Mouse (Mus musculus): Measurements from ENCODE around the gene Nudt16l1. TPM values are rescaled to one million over a fixed set of nuclear protein-coding genes. Genes with fewer than 3 reads are reported as not detected.
A peak's percentile ranks its signal among the peaks of the same experiment; 100 is the strongest.

Nudt16l1 gene
- polyA plus RNA-seq, 1 experiment from 2014 or later: 124 TPM

GRCm38 (mm10) chr16:4920556-4920955, 18.0 kb upstream of the Nudt16l1 start:
- H3K27ac ChIP-seq: no peak overlapping the region
- no peak overlapping the region for H3K4me3 ChIP-seq
- H3K9ac ChIP-seq: no peak overlapping the region
- no peaks in the 10 kb centered on the region for H3K27me3 ChIP-seq (replicated peaks)
- H3K9me3 ChIP-seq: no peaks in the 10 kb centered on the region
- peaks cover 66% of the 10 kb centered on the region for H3K36me3 ChIP-seq
- ATAC-seq (ENCODE audit: low FRiP score, low read depth): no peak
- no peaks in the 10 kb centered on the region for H3K4me1 ChIP-seq
- WGBS: 80% methylated on average over 4 of the region's 4 CpGs
- no peak overlapping the region for H3K4me2 ChIP-seq (replicated peaks)

- peaks cover 71% of the 10 kb centered on the region for H3K36me3 ChIP-seq
- H3K4me1 ChIP-seq: no peaks in the 10 kb centered on the region
- no peak for ATAC-seq (ENCODE audit: low FRiP score, low read depth)
- no peak overlapping the region for H3K4me2 ChIP-seq (replicated peaks)
- H3K27me3 ChIP-seq (replicated peaks): no peaks in the 10 kb centered on the region
- 96% methylated on average over 6 of the region's 6 CpGs for WGBS
- no peak overlapping the region for H3K4me3 ChIP-seq
- H3K27ac ChIP-seq: no peak overlapping the region
- H3K9ac ChIP-seq: no peak overlapping the region
- no peaks in the 10 kb centered on the region for H3K9me3 ChIP-seq
These were observed 16.1 kb upstream of the Nudt16l1 start for GRCm38 (mm10) chr16:4922481-4922880.

GRCm38 (mm10) chr16:4923996-4924395, 14.6 kb upstream of the Nudt16l1 start:
- no peak overlapping the region for H3K9ac ChIP-seq
- H3K36me3 ChIP-seq: peaks cover 79% of the 10 kb centered on the region
- no peak overlapping the region for H3K4me2 ChIP-seq (replicated peaks)
- no peaks in the 10 kb centered on the region for H3K9me3 ChIP-seq
- 95% methylated on average over 5 of the region's 5 CpGs for WGBS
- no peak for ATAC-seq (ENCODE audit: low FRiP score, low read depth)
- no peaks in the 10 kb centered on the region for H3K27me3 ChIP-seq (replicated peaks)
- no peak overlapping the region for H3K27ac ChIP-seq
- H3K4me1 ChIP-seq: no peaks in the 10 kb centered on the region
- H3K4me3 ChIP-seq: no peak overlapping the region

- H3K4me1 ChIP-seq: no peaks in the 10 kb centered on the region
- no peak overlapping the region for H3K27ac ChIP-seq
- no peaks in the 10 kb centered on the region for H3K9me3 ChIP-seq
- no peaks in the 10 kb centered on the region for H3K27me3 ChIP-seq (replicated peaks)
- ATAC-seq (ENCODE audit: low FRiP score, low read depth): no peak
- H3K4me3 ChIP-seq: no peak overlapping the region
- no peak overlapping the region for H3K9ac ChIP-seq
- peaks cover 82% of the 10 kb centered on the region for H3K36me3 ChIP-seq
- WGBS: 95% methylated on average over 7 of the region's 7 CpGs
- H3K4me2 ChIP-seq (replicated peaks): no peak overlapping the region
These were observed 10.6 kb upstream of the Nudt16l1 start for GRCm38 (mm10) chr16:4927967-4928366.

- H3K4me2 ChIP-seq (replicated peaks): no peak overlapping the region
- H3K9me3 ChIP-seq: no peaks in the 10 kb centered on the region
- no peaks in the 10 kb centered on the region for H3K4me1 ChIP-seq
- H3K27me3 ChIP-seq (replicated peaks): no peaks in the 10 kb centered on the region
- no peak for ATAC-seq (ENCODE audit: low FRiP score, low read depth)
- no peak overlapping the region for H3K4me3 ChIP-seq
- no peak overlapping the region for H3K27ac ChIP-seq
- peaks cover 82% of the 10 kb centered on the region for H3K36me3 ChIP-seq
- WGBS: 86% methylated on average over 2 of the region's 2 CpGs
- no peak overlapping the region for H3K9ac ChIP-seq
These were observed 10.1 kb upstream of the Nudt16l1 start for GRCm38 (mm10) chr16:4928474-4928873.

- Histone ChIP-seq H3K9ac (no peak overlapping the region), H3K36me3 (peaks cover 80% of the 10 kb centered on the region), H3K4me1 (no peaks in the 10 kb centered on the region), H3K27me3 (replicated peaks) (no peaks in the 10 kb centered on the region), H3K9me3 (no peaks in the 10 kb centered on the region), H3K4me3 (no peak overlapping the region), H3K27ac (no peak overlapping the region), H3K4me2 (replicated peaks) (no peak overlapping the region)
- no peak for ATAC-seq (ENCODE audit: low FRiP score, low read depth)
- WGBS: 91% methylated on average over 3 of the region's 3 CpGs
These were observed 6.1 kb upstream of the Nudt16l1 start for GRCm38 (mm10) chr16:4932429-4932828.

- Histone ChIP-seq H3K4me1 (peaks cover 12% of the 10 kb centered on the region), H3K4me3 (no peak overlapping the region), H3K27me3 (replicated peaks) (no peaks in the 10 kb centered on the region), H3K4me2 (replicated peaks) (no peak overlapping the region), H3K36me3 (peaks cover 74% of the 10 kb centered on the region), H3K9me3 (no peaks in the 10 kb centered on the region), H3K9ac (no peak overlapping the region), H3K27ac (no peak overlapping the region)
- no peak for ATAC-seq (ENCODE audit: low FRiP score, low read depth)
- WGBS: 98% methylated on average over 31 of the region's 31 CpGs
These were observed 3.1 kb upstream of the Nudt16l1 start for GRCm38 (mm10) chr16:4935430-4935829.

- peaks cover 74% of the 10 kb centered on the region for H3K36me3 ChIP-seq
- WGBS: 92% methylated on average over 10 of the region's 10 CpGs
These were observed 2.4 kb upstream of the Nudt16l1 start for GRCm38 (mm10) chr16:4935931-4936703.

GRCm38 (mm10) chr16:4937351-4938190, 990 bp upstream of the Nudt16l1 start:
- Histone ChIP-seq H3K4me3 (no peak overlapping the region), H3K4me2 (replicated peaks) (no peak overlapping the region; the same call in 1 of the 2 replicates), H3K9ac (no peak overlapping the region), H3K36me3 (peaks cover 74% of the 10 kb centered on the region), H3K9me3 (no peaks in the 10 kb centered on the region), H3K4me1 (peaks cover 13% of the 10 kb centered on the region), H3K27me3 (replicated peaks) (no peaks in the 10 kb centered on the region), H3K27ac (no peak overlapping the region)
- WGBS: 88% methylated on average over 8 of the region's 8 CpGs
- ATAC-seq (ENCODE audit: low FRiP score, low read depth): no peak

More at GRCm38 (mm10) chr16:4935931-4936703, 2.4 kb upstream of the Nudt16l1 start:
- H3K9ac ChIP-seq: no peak overlapping the region
- H3K27ac ChIP-seq: no peak overlapping the region
- H3K4me3 ChIP-seq: no peak overlapping the region
- H3K4me2 ChIP-seq (replicated peaks): no peak overlapping the region
- ATAC-seq (ENCODE audit: low FRiP score, low read depth): no peak
- H3K9me3 ChIP-seq: no peaks in the 10 kb centered on the region
- peaks cover 13% of the 10 kb centered on the region for H3K4me1 ChIP-seq
- no peaks in the 10 kb centered on the region for H3K27me3 ChIP-seq (replicated peaks)

- peak overlapping the region; percentile 85 for H3K9ac ChIP-seq
- H3K4me3 ChIP-seq: peak overlapping the region; percentile 86
- no peaks in the 10 kb centered on the region for H3K9me3 ChIP-seq
- WGBS: under 1% methylated on average over 28 of the region's 28 CpGs
- H3K27me3 ChIP-seq (replicated peaks): no peaks in the 10 kb centered on the region
- peaks cover 75% of the 10 kb centered on the region for H3K36me3 ChIP-seq
- H3K4me1 ChIP-seq: peaks cover 13% of the 10 kb centered on the region
- H3K27ac ChIP-seq: peak overlapping the region; percentile 65; the same call in 1 of the 2 replicates
- ATAC-seq (ENCODE audit: low FRiP score, low read depth): peak; percentile 95
- H3K4me2 ChIP-seq (replicated peaks): peak overlapping the region; percentile 98
These were observed 428 bp downstream of the Nudt16l1 start for GRCm38 (mm10) chr16:4938989-4939388.

GRCm38 (mm10) chr16:4939412-4939811, 851 bp downstream of the Nudt16l1 start:
- Histone ChIP-seq H3K4me3 (peak overlapping the region; percentile 86), H3K27ac (peak overlapping the region; percentile 65; the same call in 1 of the 2 replicates), H3K4me2 (replicated peaks) (peak overlapping the region; percentile 98), H3K9ac (peak overlapping the region; percentile 85), H3K9me3 (no peaks in the 10 kb centered on the region), H3K27me3 (replicated peaks) (no peaks in the 10 kb centered on the region), H3K4me1 (peaks cover 13% of the 10 kb centered on the region), H3K36me3 (peaks cover 73% of the 10 kb centered on the region)
- 2% methylated on average over 16 of the region's 16 CpGs for WGBS
- peak; percentile 64 for ATAC-seq (ENCODE audit: low FRiP score, low read depth)

- peaks cover 13% of the 10 kb centered on the region for H3K4me1 ChIP-seq
- H3K27ac ChIP-seq: no peak overlapping the region
- no peak for ATAC-seq (ENCODE audit: low FRiP score, low read depth)
- H3K9ac ChIP-seq: peak overlapping the region; percentile 85; the same call in 1 of the 2 replicates
- no peaks in the 10 kb centered on the region for H3K27me3 ChIP-seq (replicated peaks)
- 94% methylated on average over 10 of the region's 10 CpGs for WGBS
- peak overlapping the region; percentile 98 for H3K4me2 ChIP-seq (replicated peaks)
- no peak overlapping the region for H3K4me3 ChIP-seq
- H3K36me3 ChIP-seq: peaks cover 66% of the 10 kb centered on the region
- H3K9me3 ChIP-seq: no peaks in the 10 kb centered on the region
These were observed 1.8 kb downstream of the Nudt16l1 start for GRCm38 (mm10) chr16:4940311-4940850.
